Comparison of ENCODE assay signal across 14 mouse cellular contexts in genomic region chr4:147556921-147557320, GRCm38 (mm10). TPM values are rescaled to one million over a fixed set of nuclear protein-coding genes. Genes with fewer than 3 reads are reported as not detected.
"Had no signal": no experiment of that assay in that cellular context is flagged by ENCODE, and none has a peak within 500 bp of the region (broad histone marks: within the 10 kb centered on the region; RNA-seq: fewer than 3 reads in every experiment).

No protein-coding gene starts in this region.

RNA-seq across cellular contexts. Expression of gene Zfp985, which starts 3.8 kb away (rescaled TPM):
- total RNA-seq: left cerebral cortex, postnatal 25 days; left cerebral cortex, postnatal 36 days; left cerebral cortex, postnatal 4 days; liver, adult 2 months; monocyte, adult 5-6 weeks had no signal
- polyA plus RNA-seq: limb, embryonic 15.5 days; liver, adult 2 months; liver, embryonic 16.5 days; lung, adult 2 months; macrophage; midbrain, embryonic 14.5 days; midbrain, embryonic 15.5 days; neural tube, embryonic 12.5 days had no signal

RNA-seq across cellular contexts. Expression of gene Gm16503, which starts 16.9 kb away (rescaled TPM):
- total RNA-seq: liver, adult 2 months; megakaryocyte, adult 5-6 weeks; monocyte, adult 5-6 weeks had no signal
- polyA plus RNA-seq: liver, adult 2 months; macrophage; myocyte had no signal
